Mouse (Mus musculus) ES-E14 (cell line): ENCODE data around the gene Ttc41. TPM values are rescaled to one million over a fixed set of nuclear protein-coding genes. Genes with fewer than 3 reads are reported as not detected.

Experiments
- DNase-seq: peaks from one replicate; pipeline ENCODE4 v3.0.0-alpha.2; 2013; ENCODE audit warnings: low read depth, low spot score
- H3K27ac ChIP-seq: 2 replicates; pipeline ENCODE4 v1.5.1; 2012; ENCODE audit warnings: low read depth, mild to moderate bottlenecking, low read length, moderate library complexity, mixed read lengths; ENCODE audit not compliant: poor library complexity, insufficient read depth, severe bottlenecking
- H3K36me3 ChIP-seq: 2 replicates; pipeline ENCODE4 v1.6.1; 2012; ENCODE audit warnings: mild to moderate bottlenecking, low read length, moderate library complexity, mixed read lengths; ENCODE audit not compliant: control insufficient read depth, poor library complexity, insufficient read depth, severe bottlenecking
- H3K4me1 ChIP-seq, 2 experiments: fragments of 150-350 bp in 1 of 2; sonication (generic) in 1 of 2; 2 replicates each; pipeline ENCODE4 v1.6.1; 2012; ENCODE audit warnings: low read length in 2 of 2, mild to moderate bottlenecking in 1 of 2, mixed read lengths in 1 of 2; ENCODE audit not compliant: control insufficient read depth in 2 of 2, insufficient read depth in 2 of 2, poor library complexity in 1 of 2
- H3K4me3 ChIP-seq, 2 experiments: fragments of 150-350 bp in 1 of 2; sonication (generic) in 1 of 2; 2 replicates each; pipeline ENCODE4 v1.5.1; 2012; ENCODE audit warnings: low read length in 2 of 2, low read depth in 1 of 2, mild to moderate bottlenecking in 1 of 2, mixed read lengths in 1 of 2; ENCODE audit not compliant: insufficient read depth in 1 of 2, poor library complexity in 1 of 2, severe bottlenecking in 1 of 2
- H3K9ac ChIP-seq: 2 replicates; pipeline ENCODE4 v1.6.1; 2012; ENCODE audit warnings: low read depth, mild to moderate bottlenecking, low read length, mixed read lengths; ENCODE audit not compliant: poor library complexity, insufficient read depth, severe bottlenecking
- H3K9me3 ChIP-seq: fragments of 150-350 bp; sonication (generic); 2 replicates; pipeline ENCODE4 v1.6.1; 2012; ENCODE audit warnings: low read depth, mild to moderate bottlenecking, low read length; ENCODE audit not compliant: control insufficient read depth, insufficient read depth
- CHD2 ChIP-seq: IDR thresholded peaks from 2 replicates; pipeline ENCODE4 v1.6.1; 2014; ENCODE audit warnings: mild to moderate bottlenecking, low read depth, low read length, inconsistent platforms
- HCFC1 ChIP-seq: IDR thresholded peaks from 2 replicates; pipeline ENCODE4 v1.6.1; 2012; ENCODE audit warnings: low read length, inconsistent platforms, borderline replicate concordance; ENCODE audit not compliant: insufficient read depth
- MAFK ChIP-seq: IDR thresholded peaks from 2 replicates; pipeline ENCODE4 v1.6.1; 2014; ENCODE audit warnings: mild to moderate bottlenecking, low read depth, low read length, inconsistent platforms; ENCODE audit not compliant: insufficient read depth
- ZC3H11A ChIP-seq: IDR thresholded peaks from 2 replicates; pipeline ENCODE4 v1.6.1; 2012; ENCODE audit warnings: low read depth, mild to moderate bottlenecking, inconsistent platforms, low read length, borderline replicate concordance
- ZNF384 ChIP-seq: IDR thresholded peaks from 2 replicates; pipeline ENCODE4 v1.6.1; 2012; ENCODE audit warnings: low read depth, low read length, inconsistent platforms
- in situ Hi-C, 2 experiments: fragments of 600-800 bp; cut with MboI; formaldehyde crosslinking; loops; one replicate each; pipeline ENCODE4 v1.15.1; 2025; ENCODE audit warnings: low sequenced_read_pairs in 2 of 2, inconsistent platforms in 1 of 2; ENCODE audit not compliant: unreplicated experiment in 2 of 2
- total RNA-seq: library from RNA; depleted of rRNA; stranded (reverse); fragments of 300-350 nt; gene quantifications from 2 replicates; pipeline ENCODE4 v1.2.3, GENCODE M21; 2012

Ttc41 gene
- total RNA-seq, 1 experiment = 1.6 TPM

- H3K27ac ChIP-seq = no peak overlapping the region
- H3K9me3 ChIP-seq = no peaks in the 10 kb centered on the region
- H3K4me1 ChIP-seq = peaks cover 2 to 16% of the 10 kb centered on the region in 2 experiments; a peak in 2 of 4 replicates
- no peak overlapping the region for H3K9ac ChIP-seq
- in situ Hi-C loops = no loop called here
- peaks cover 4% of the 10 kb centered on the region; the same call in 1 of the 2 replicates for H3K36me3 ChIP-seq
- no peak for DNase-seq
- no peak overlapping the region for H3K4me3 ChIP-seq
- TF ChIP-seq ZC3H11A = no peak
- TF ChIP-seq HCFC1 = no peak
- no peak for TF ChIP-seq MAFK
- no peak for TF ChIP-seq ZNF384
- TF ChIP-seq CHD2 = no peak
These were observed 105.0 kb downstream of the Ttc41 start for GRCm38 (mm10) chr10:86810612-86811011.

GRCm38 (mm10) chr10:86814292-86815131 lies 108.9 kb downstream of the Ttc41 start:
- peak overlapping the region; percentile 7 to 25; a peak in 2 of 4 replicates for H3K4me3 ChIP-seq
- H3K36me3 ChIP-seq = peaks cover 7% of the 10 kb centered on the region; the same call in 1 of the 2 replicates
- no peaks in the 10 kb centered on the region for H3K9me3 ChIP-seq
- H3K27ac ChIP-seq = no peak overlapping the region
- H3K9ac ChIP-seq = no peak overlapping the region
- TF ChIP-seq ZNF384 (no peak), ZC3H11A (no peak), HCFC1 (no peak), MAFK (no peak), CHD2 (no peak)
- in situ Hi-C loops = no loop called here
- peaks cover 2 to 16% of the 10 kb centered on the region in 2 experiments; a peak in 2 of 4 replicates for H3K4me1 ChIP-seq
- DNase-seq = no peak

- no peaks in the 10 kb centered on the region for H3K9me3 ChIP-seq
- no peak overlapping the region for H3K4me3 ChIP-seq
- H3K4me1 ChIP-seq = peaks cover 2 to 16% of the 10 kb centered on the region in 2 experiments; a peak in 2 of 4 replicates
- in situ Hi-C loops = no loop called here
- no peak overlapping the region for H3K9ac ChIP-seq
- DNase-seq = no peak
- TF ChIP-seq MAFK (no peak), CHD2 (no peak), ZNF384 (no peak), ZC3H11A (no peak), HCFC1 (no peak)
- no peak overlapping the region for H3K27ac ChIP-seq
- peaks cover 7% of the 10 kb centered on the region; the same call in 1 of the 2 replicates for H3K36me3 ChIP-seq
These were observed 109.5 kb downstream of the Ttc41 start for GRCm38 (mm10) chr10:86815133-86815532.

GRCm38 (mm10) chr10:86819649-86820165 lies 114.1 kb downstream of the Ttc41 start:
- TF ChIP-seq CHD2 = no peak
- TF ChIP-seq ZNF384 = no peak
- TF ChIP-seq HCFC1 = no peak
- TF ChIP-seq MAFK = no peak
- no peak for TF ChIP-seq ZC3H11A
- H3K36me3 ChIP-seq = peaks cover 16% of the 10 kb centered on the region
- H3K4me3 ChIP-seq = no peak overlapping the region
- in situ Hi-C loops = no loop called here
- DNase-seq = no peak
- H3K4me1 ChIP-seq = peaks cover 0 to 3% of the 10 kb centered on the region in 2 experiments; a peak in 1 of 4 replicates
- H3K27ac ChIP-seq = no peak overlapping the region
- H3K9me3 ChIP-seq = no peaks in the 10 kb centered on the region
- H3K9ac ChIP-seq = no peak overlapping the region; the same call in 1 of the 2 replicates
